Comparison of ENCODE assay signal across 21 mouse cellular contexts in the genomic region with DNA sequence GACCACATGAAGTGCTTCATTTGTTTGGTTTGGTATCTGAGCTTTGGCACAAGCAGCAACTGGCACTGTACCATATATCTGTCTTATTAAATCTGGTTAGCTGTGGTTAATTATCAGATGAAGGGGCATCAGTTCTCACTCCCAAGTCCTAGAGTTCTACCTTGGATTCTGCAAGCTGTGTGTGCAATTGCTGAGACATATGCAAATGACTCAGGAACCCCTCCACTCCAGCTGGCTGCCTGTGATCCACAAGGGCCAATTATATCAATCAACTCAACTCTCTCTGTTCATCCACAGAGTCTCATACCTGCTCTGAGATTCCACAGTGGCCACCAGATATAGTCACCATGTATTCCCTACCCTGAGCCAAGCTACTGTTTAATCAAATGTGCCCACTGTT.
A peak's percentile ranks its signal among the peaks of the same experiment; 100 is the strongest.
DNase-seq lines count a peak whose midpoint lies in the region; ATAC-seq and TF ChIP-seq lines count a peak whose summit lies in the region.
"Had no signal": no experiment of that assay in that cellular context is flagged by ENCODE, and none has a peak within 500 bp of the region (broad histone marks: within the 10 kb centered on the region; RNA-seq: fewer than 3 reads in every experiment).

No protein-coding gene starts in this region.

- no peaks in the 10 kb centered on the region for H3K36me3 ChIP-seq in forebrain, embryonic 15.5 days
- H3K36me3 ChIP-seq in forebrain, embryonic 10.5 days (replicated peaks), result no peaks in the 10 kb centered on the region
- H3K36me3 ChIP-seq in hindbrain, postnatal 0 days (ENCODE audit: insufficient read depth, low read length), result no peaks in the 10 kb centered on the region
- no peaks in the 10 kb centered on the region for H3K36me3 ChIP-seq in hindbrain, embryonic 14.5 days (replicated peaks; ENCODE audit: control insufficient read depth, insufficient read depth)
- no peaks in the 10 kb centered on the region for H3K36me3 ChIP-seq in lung, embryonic 14.5 days (ENCODE audit: insufficient read depth)
- H3K36me3 ChIP-seq: embryonic facial prominence, embryonic 12.5 days; embryonic facial prominence, embryonic 15.5 days; G1E; hindbrain, embryonic 10.5 days; hindbrain, embryonic 13.5 days had no signal

- ATAC-seq in cerebellum, adult (ENCODE audit: insufficient number of reproducible peaks, low FRiP score, low TSS enrichment), result no peak
- peak; percentile 68 for ATAC-seq in forebrain, embryonic 15.5 days (replicated peaks)
- no peak for ATAC-seq in hindbrain, postnatal 0 days
- ATAC-seq in hindbrain, embryonic 14.5 days (ENCODE audit: low FRiP score), result no peak
- ATAC-seq in lung, embryonic 14.5 days (ENCODE audit: insufficient read depth), result no peak
- ATAC-seq: intestine, postnatal 0 days had no signal

- no peak overlapping the region for H3K4me3 ChIP-seq in forebrain, embryonic 15.5 days
- no peak overlapping the region for H3K4me3 ChIP-seq in forebrain, embryonic 10.5 days
- H3K4me3 ChIP-seq in hindbrain, postnatal 0 days (ENCODE audit: low read length), result no peak overlapping the region
- H3K4me3 ChIP-seq in hindbrain, embryonic 14.5 days (replicated peaks; ENCODE audit: low read length), result no peak overlapping the region
- no peak overlapping the region for H3K4me3 ChIP-seq in lung, embryonic 14.5 days (ENCODE audit: low read depth, low read length)
- H3K4me3 ChIP-seq: embryonic facial prominence, embryonic 12.5 days; embryonic facial prominence, embryonic 15.5 days; hindbrain, embryonic 10.5 days; hindbrain, embryonic 13.5 days had no signal

- H3K27ac ChIP-seq in forebrain, embryonic 15.5 days (replicated peaks), result no peak overlapping the region
- no peak overlapping the region for H3K27ac ChIP-seq in forebrain, embryonic 10.5 days
- no peak overlapping the region for H3K27ac ChIP-seq in hindbrain, postnatal 0 days
- H3K27ac ChIP-seq in hindbrain, embryonic 14.5 days, result no peak overlapping the region
- H3K27ac ChIP-seq in lung, embryonic 14.5 days (ENCODE audit: low read depth), result no peak overlapping the region
- H3K27ac ChIP-seq: embryonic facial prominence, embryonic 12.5 days; embryonic facial prominence, embryonic 15.5 days; hindbrain, embryonic 10.5 days; hindbrain, embryonic 13.5 days had no signal

- peak; percentile 32 to 38 for DNase-seq in cerebellum, postnatal 10 days
- no peak for DNase-seq in forebrain, embryonic 10.5 days (ENCODE audit: extremely low spot score, low spot score)
- DNase-seq in hindbrain, postnatal 0 days (ENCODE audit: low spot score), result peak; percentile 23
- no peak for DNase-seq in hindbrain, embryonic 14.5 days (ENCODE audit: low spot score)
- DNase-seq in lung, embryonic 14.5 days, result peak; percentile 2
- DNase-seq in lung, postnatal 36 days, result no peak
- DNase-seq: cerebellum, adult 18-20 months; cerebellum, postnatal 25 days; gastrocnemius, postnatal 10 days; gastrocnemius, postnatal 36 days; kidney, adult 2 months had no signal

- peaks cover 14% of the 10 kb centered on the region for H3K4me1 ChIP-seq in forebrain, embryonic 15.5 days
- H3K4me1 ChIP-seq in forebrain, embryonic 10.5 days, result no peaks in the 10 kb centered on the region
- H3K4me1 ChIP-seq in hindbrain, postnatal 0 days (ENCODE audit: insufficient read depth, low read length), result no peaks in the 10 kb centered on the region
- H3K4me1 ChIP-seq in hindbrain, embryonic 14.5 days (replicated peaks; ENCODE audit: control insufficient read depth, insufficient read depth, low read length), result no peaks in the 10 kb centered on the region
- H3K4me1 ChIP-seq in lung, embryonic 14.5 days (ENCODE audit: insufficient read depth), result no peaks in the 10 kb centered on the region
- H3K4me1 ChIP-seq: embryonic facial prominence, embryonic 12.5 days; embryonic facial prominence, embryonic 15.5 days; hindbrain, embryonic 10.5 days had no signal

- no peak overlapping the region for H3K4me2 ChIP-seq in forebrain, embryonic 15.5 days (replicated peaks)
- no peak overlapping the region for H3K4me2 ChIP-seq in hindbrain, postnatal 0 days (ENCODE audit: low read depth, low read length)
- no peak overlapping the region for H3K4me2 ChIP-seq in hindbrain, embryonic 14.5 days (replicated peaks)
- H3K4me2 ChIP-seq in lung, embryonic 14.5 days, result no peak overlapping the region
- H3K4me2 ChIP-seq: embryonic facial prominence, embryonic 12.5 days; embryonic facial prominence, embryonic 15.5 days; heart, embryonic 11.5 days; hindbrain, embryonic 13.5 days had no signal

- TF ChIP-seq CTCF in hindbrain, postnatal 0 days (IDR thresholded peaks at IDR 0.05; ENCODE audit: low read depth), result no peak
- TF ChIP-seq CTCF in lung, embryonic 14.5 days (IDR thresholded peaks at IDR 0.05; ENCODE audit: low read depth), result no peak

- no peaks in the 10 kb centered on the region for H3K9me3 ChIP-seq in forebrain, embryonic 15.5 days
- no peaks in the 10 kb centered on the region for H3K9me3 ChIP-seq in forebrain, embryonic 10.5 days
- H3K9me3 ChIP-seq in hindbrain, postnatal 0 days (ENCODE audit: low read length), result no peaks in the 10 kb centered on the region
- no peaks in the 10 kb centered on the region for H3K9me3 ChIP-seq in hindbrain, embryonic 14.5 days (ENCODE audit: control insufficient read depth, low read length)
- no peaks in the 10 kb centered on the region for H3K9me3 ChIP-seq in lung, embryonic 14.5 days (ENCODE audit: low read depth, low read length)
- H3K9me3 ChIP-seq: embryonic facial prominence, embryonic 12.5 days; embryonic facial prominence, embryonic 15.5 days; hindbrain, embryonic 10.5 days; hindbrain, embryonic 13.5 days had no signal

- H3K27me3 ChIP-seq in forebrain, embryonic 15.5 days, result no peaks in the 10 kb centered on the region
- H3K27me3 ChIP-seq in forebrain, embryonic 10.5 days (ENCODE audit: poor library complexity, severe bottlenecking), result no peaks in the 10 kb centered on the region
- no peaks in the 10 kb centered on the region for H3K27me3 ChIP-seq in hindbrain, postnatal 0 days (ENCODE audit: insufficient read depth, low read length)
- no peaks in the 10 kb centered on the region for H3K27me3 ChIP-seq in hindbrain, embryonic 14.5 days (ENCODE audit: control insufficient read depth, insufficient read depth, low read length)
- H3K27me3 ChIP-seq in lung, embryonic 14.5 days (ENCODE audit: insufficient read depth, low read length), result no peaks in the 10 kb centered on the region
- H3K27me3 ChIP-seq: CH12.LX; embryonic facial prominence, embryonic 12.5 days; embryonic facial prominence, embryonic 15.5 days had no signal

- H3K9ac ChIP-seq in forebrain, embryonic 15.5 days (replicated peaks), result no peak overlapping the region
- no peak overlapping the region for H3K9ac ChIP-seq in hindbrain, postnatal 0 days (replicated peaks; ENCODE audit: low read length)
- no peak overlapping the region for H3K9ac ChIP-seq in hindbrain, embryonic 14.5 days
- H3K9ac ChIP-seq in lung, embryonic 14.5 days, result no peak overlapping the region
- H3K9ac ChIP-seq: embryonic facial prominence, embryonic 12.5 days; embryonic facial prominence, embryonic 15.5 days; hindbrain, embryonic 13.5 days had no signal

Comparison
In these comparisons a context has a peak if more than half of its experiments do, and no peak if none do; other contexts are left out.
1. DNase-seq: peak in cerebellum, postnatal 10 days (2 of 2), hindbrain, postnatal 0 days (single experiment) and lung, embryonic 14.5 days (single experiment); none in forebrain, embryonic 10.5 days (single experiment), hindbrain, embryonic 14.5 days (single experiment) and lung, postnatal 36 days (single experiment).